Mouse (Mus musculus) forebrain, postnatal 0 days (tissue): ENCODE results near the gene Bsg. TPM values are rescaled to one million over a fixed set of nuclear protein-coding genes. Genes with fewer than 3 reads are reported as not detected.

Experiments
- ATAC-seq: fragments of 200-750 bp; cut with Nextera tagmentation; 2 replicates; pipeline ENCODE4 v1.8.0; 2017; ENCODE audit warnings: mild to moderate bottlenecking, moderate library complexity
- DNase-seq: peaks from one replicate; pipeline ENCODE4 v3.0.0-alpha.2; 2015
- H3K27ac ChIP-seq: fragments of 300-500 bp; sonication (generic); 2 replicates; pipeline ENCODE4 v1.5.1; 2014; ENCODE audit warnings: low read depth, mild to moderate bottlenecking, antibody characterized with exemption, low read length, moderate library complexity, mixed read lengths
- H3K27me3 ChIP-seq: fragments of 300-500 bp; sonication (generic); 2 replicates; pipeline ENCODE4 v1.6.1; 2014; ENCODE audit warnings: mild to moderate bottlenecking, low read length, mixed read lengths; ENCODE audit not compliant: insufficient read depth
- H3K36me3 ChIP-seq: fragments of 300-500 bp; sonication (generic); 2 replicates; pipeline ENCODE4 v1.6.1; 2014; ENCODE audit warnings: mild to moderate bottlenecking, moderate library complexity; ENCODE audit not compliant: insufficient read depth
- H3K4me1 ChIP-seq: fragments of 300-500 bp; sonication (generic); 2 replicates; pipeline ENCODE4 v1.6.1; 2014; ENCODE audit warnings: antibody characterized with exemption; ENCODE audit not compliant: insufficient read depth
- H3K4me2 ChIP-seq: fragments of 300-500 bp; sonication (generic); 2 replicates; pipeline ENCODE4 v1.6.1; 2014; ENCODE audit warnings: low read depth, mild to moderate bottlenecking, moderate library complexity
- H3K4me3 ChIP-seq: fragments of 300-500 bp; sonication (generic); 2 replicates; pipeline ENCODE4 v1.5.1; 2014; ENCODE audit warnings: low read depth, low read length, mixed read lengths
- H3K9ac ChIP-seq: fragments of 300-500 bp; sonication (generic); 2 replicates; pipeline ENCODE4 v1.6.1; 2014; ENCODE audit warnings: mild to moderate bottlenecking
- H3K9me3 ChIP-seq: fragments of 300-500 bp; sonication (generic); 2 replicates; pipeline ENCODE4 v1.6.1; 2016; ENCODE audit warnings: low read length
- CTCF ChIP-seq: sonication (generic); IDR thresholded peaks from 2 replicates; pipeline ENCODE4 v1.5.1; 2016; ENCODE audit warnings: antibody characterized with exemption, control low read depth, low read depth
- WGBS: fragments of 180-500 bp; shearing (Covaris S2); extraction: QIAGEN DNeasy Blood & Tissue Kit; methylation state at CpG from one replicate; pipeline ENCODE4 v1.1.7; 2014; 5-methylcytosine and 5-hydroxymethylcytosine counted together
- polyA plus RNA-seq: library from polyadenylated mRNA; unstranded; fragments of >200 nt; fragmentation: Nextera tagmentation; extraction: Ambion mirVana; gene quantifications from 2 replicates; pipeline ENCODE4 v1.2.1, GENCODE M21; 2015
- total RNA-seq: library from RNA; depleted of rRNA; stranded (reverse); fragments of >200 nt; gene quantifications from 2 replicates; pipeline ENCODE4 v1.2.3, GENCODE M21; 2014

The Bsg gene
- total and polyA plus RNA-seq, 2 experiments from 2014 or later: 960 to 1,046 TPM

DNA sequence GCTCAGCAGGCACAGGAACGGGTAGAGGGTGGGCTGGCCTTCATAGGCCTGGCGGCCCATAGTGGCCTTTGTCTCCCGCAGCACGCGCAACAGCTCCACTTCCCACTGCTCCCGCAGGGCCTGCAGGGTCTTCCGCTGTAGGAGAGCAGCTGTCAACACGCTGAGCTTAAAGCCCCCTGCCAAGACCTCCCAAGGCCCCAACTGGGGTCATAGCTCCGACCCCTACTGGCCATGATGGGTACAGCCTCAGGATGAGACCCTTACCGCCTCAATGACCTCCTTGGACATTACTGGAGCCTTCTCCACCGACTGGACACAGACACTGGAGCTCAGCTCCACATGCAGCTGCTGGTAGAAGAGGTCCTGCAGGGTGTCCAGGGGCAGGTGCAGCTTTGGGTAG, 36.6 kb downstream of the Bsg start:
- no peak overlapping the region for H3K4me3 ChIP-seq
- no peaks in the 10 kb centered on the region for H3K27me3 ChIP-seq
- no peak overlapping the region for H3K4me2 ChIP-seq
- peak; percentile 32; the same call in 1 of the 2 replicates for TF ChIP-seq CTCF
- ATAC-seq (peak; percentile 19; the same call in 1 of the 2 replicates), DNase-seq (no peak)
- peaks cover 75% of the 10 kb centered on the region for H3K36me3 ChIP-seq
- H3K9me3 ChIP-seq: peaks cover 13% of the 10 kb centered on the region; the same call in 1 of the 2 replicates
- H3K27ac ChIP-seq: no peak overlapping the region
- H3K9ac ChIP-seq: no peak overlapping the region
- WGBS: 59% methylated on average over 11 of the region's 11 CpGs
- H3K4me1 ChIP-seq: 0 out of 2 replicates have a peak, but pooled peaks cover 5% of the 10 kb centered on the region

DNA sequence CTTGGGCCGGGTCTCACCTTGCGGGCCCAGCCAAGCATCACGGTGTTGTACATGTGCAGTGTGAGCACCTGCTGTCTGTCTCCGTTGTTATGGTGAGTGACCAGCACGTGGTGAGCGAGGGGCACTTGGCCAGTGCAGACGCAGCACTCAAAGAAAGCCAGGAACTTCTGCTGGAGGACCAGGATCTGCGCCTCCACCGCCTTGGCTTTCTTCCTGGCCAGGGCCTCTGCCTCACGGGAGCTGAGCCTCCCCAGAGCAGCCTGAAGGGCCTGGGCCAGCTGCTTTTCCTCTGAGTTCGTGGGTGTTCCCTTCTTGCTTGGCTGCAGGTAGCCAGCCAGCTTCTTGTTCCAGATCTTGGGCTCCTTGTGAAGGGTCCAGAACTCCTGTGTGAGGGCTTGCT, 38.9 kb downstream of the Bsg start:
- no peak for DNase-seq
- Histone ChIP-seq H3K4me2 (no peak overlapping the region), H3K27ac (no peak overlapping the region), H3K9ac (no peak overlapping the region), H3K9me3 (peaks cover 13% of the 10 kb centered on the region; the same call in 1 of the 2 replicates), H3K4me3 (no peak overlapping the region), H3K36me3 (peaks cover 52% of the 10 kb centered on the region), H3K4me1 (peaks cover 8% of the 10 kb centered on the region; the same call in 1 of the 2 replicates), H3K27me3 (no peaks in the 10 kb centered on the region)
- ATAC-seq: no peak
- TF ChIP-seq CTCF: no peak
- WGBS: 91% methylated on average over 11 of the region's 11 CpGs

DNA sequence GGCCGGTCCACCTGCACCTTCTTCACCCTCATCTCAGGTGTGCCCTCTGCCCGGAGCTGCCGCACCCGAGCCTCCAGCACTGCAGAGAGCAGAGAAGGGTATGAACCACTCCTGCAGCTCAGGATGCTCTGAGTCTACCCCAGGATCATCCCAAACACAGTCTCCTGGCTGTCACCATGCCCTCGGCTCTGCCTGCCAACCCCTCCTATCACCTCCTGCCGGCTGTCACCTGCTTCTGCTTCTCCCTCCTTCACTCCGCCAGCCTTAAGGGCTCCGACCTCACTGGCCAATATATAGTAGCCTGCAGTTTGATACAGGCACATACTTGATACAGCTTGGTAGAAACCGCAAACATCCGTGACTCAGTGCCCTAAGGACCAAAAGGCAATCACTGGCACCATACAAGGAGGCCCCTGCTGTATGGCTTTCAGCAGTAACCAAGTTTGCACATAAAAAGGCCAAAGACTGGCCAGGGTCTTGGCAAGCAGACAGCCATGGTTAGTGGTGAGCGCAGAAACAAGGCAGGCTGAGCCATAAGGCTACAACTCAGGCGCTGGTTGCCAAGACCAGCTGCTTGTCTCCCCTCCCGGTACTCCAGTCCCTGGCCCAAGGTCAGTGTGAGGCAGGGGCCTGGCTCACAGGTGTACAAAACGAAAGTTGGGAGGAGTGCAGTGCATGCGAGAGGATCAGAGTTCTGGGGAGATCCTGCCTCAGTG, 39.5 kb downstream of the Bsg start:
- Histone ChIP-seq H3K9me3 (peaks cover 9% of the 10 kb centered on the region; the same call in 1 of the 2 replicates), H3K4me3 (no peak overlapping the region), H3K36me3 (peaks cover 45% of the 10 kb centered on the region), H3K27me3 (no peaks in the 10 kb centered on the region), H3K4me2 (no peak overlapping the region), H3K9ac (no peak overlapping the region), H3K4me1 (peaks cover 8% of the 10 kb centered on the region; the same call in 1 of the 2 replicates), H3K27ac (no peak overlapping the region)
- WGBS: 94% methylated on average over 15 of the region's 15 CpGs
- ATAC-seq (no peak), DNase-seq (no peak)
- no peak for TF ChIP-seq CTCF

DNA sequence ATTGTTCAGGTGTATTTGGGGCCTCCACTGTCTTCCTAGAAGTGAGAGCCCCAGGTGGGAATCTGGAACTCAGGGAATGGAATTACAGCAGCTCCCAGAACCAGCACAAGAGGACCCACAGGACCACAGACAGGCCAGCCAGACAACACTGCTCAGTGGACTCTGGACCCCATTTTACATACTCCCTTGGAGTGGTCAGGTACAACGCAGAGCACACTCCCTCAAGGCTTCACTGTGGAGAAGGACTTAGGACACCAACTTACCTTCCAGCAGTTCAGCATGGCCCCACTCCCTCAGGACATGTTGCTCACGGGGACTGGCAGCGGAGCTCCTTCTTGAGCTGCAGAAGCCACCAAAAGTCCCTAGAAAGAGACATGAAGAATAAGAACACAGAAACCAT, 41.1 kb downstream of the Bsg start:
- ATAC-seq (no peak), DNase-seq (no peak)
- Histone ChIP-seq H3K9ac (no peak overlapping the region), H3K4me2 (peak overlapping the region; percentile 54), H3K27ac (no peak overlapping the region), H3K4me1 (peaks cover 8% of the 10 kb centered on the region; the same call in 1 of the 2 replicates), H3K4me3 (0 out of 2 replicates have a peak overlapping the region, but pooled peaks have one; percentile 49), H3K9me3 (no peaks in the 10 kb centered on the region), H3K36me3 (peaks cover 29% of the 10 kb centered on the region), H3K27me3 (no peaks in the 10 kb centered on the region)
- TF ChIP-seq CTCF: no peak
- WGBS: 91% methylated on average over 3 of the region's 3 CpGs

DNA sequence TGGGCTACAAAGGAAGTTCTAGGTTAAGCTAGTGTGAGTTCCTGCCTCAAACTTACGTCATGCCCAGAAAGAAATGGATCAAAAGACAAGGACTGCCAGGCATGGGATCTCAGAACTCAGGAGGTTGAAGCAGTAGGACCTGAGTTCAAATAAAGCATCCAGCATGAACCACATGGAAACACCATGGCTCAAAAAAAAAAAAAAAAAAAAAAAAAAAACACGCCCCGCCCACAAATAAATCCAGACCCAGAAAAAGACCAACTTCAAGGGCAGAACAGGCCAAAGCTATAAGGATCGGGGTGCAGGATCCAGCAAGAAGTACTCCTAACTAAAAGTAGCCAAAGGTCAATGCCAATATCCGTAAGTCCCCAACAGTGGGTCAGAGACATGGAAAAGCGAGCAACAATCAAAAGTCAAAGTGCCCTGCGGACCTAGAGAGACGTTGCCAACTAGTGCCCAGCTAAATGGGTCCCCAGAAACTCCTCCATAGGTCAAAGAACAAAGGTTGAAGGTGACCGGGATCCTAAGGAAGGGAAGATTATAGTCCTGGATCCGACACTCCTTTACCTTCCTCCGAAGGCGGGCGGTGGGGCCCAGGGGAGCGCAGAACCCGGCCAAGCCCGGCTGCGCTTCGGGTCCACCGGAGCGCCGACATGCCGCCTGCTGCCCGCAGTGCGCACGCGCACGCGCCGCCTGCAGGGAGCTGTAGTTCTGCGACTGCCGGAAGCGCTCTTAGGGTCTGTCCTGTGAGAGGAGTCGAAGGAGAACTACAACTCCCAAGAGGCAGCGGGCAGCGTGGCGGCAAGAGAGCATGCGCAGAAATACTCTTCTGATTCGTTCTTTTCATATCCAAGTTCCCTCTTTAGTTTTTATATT, 41.8 kb downstream of the Bsg start, which contains the start of gene Polrmt:
Polrmt (minus strand) TSS at position 684 of the 876 bp plus-strand sequence.
- ATAC-seq (peak; percentile 99), DNase-seq (peak; percentile 97)
- peaks cover 22% of the 10 kb centered on the region for H3K36me3 ChIP-seq
- peak within 1 kb of the TSS; percentile 26; the same call in 1 of the 2 replicates for H3K9ac ChIP-seq
- H3K4me1 ChIP-seq: peaks cover 8% of the 10 kb centered on the region; the same call in 1 of the 2 replicates
- H3K9me3 ChIP-seq: no peaks in the 10 kb centered on the region
- H3K4me3 ChIP-seq: peak within 1 kb of the TSS; percentile 49
- H3K4me2 ChIP-seq: peak within 1 kb of the TSS; percentile 54
- 3% methylated on average over 38 of the region's 38 CpGs for WGBS
- H3K27ac ChIP-seq: no peak within 1 kb of the TSS
- no peaks in the 10 kb centered on the region for H3K27me3 ChIP-seq
- peak; percentile 70 for TF ChIP-seq CTCF

DNA sequence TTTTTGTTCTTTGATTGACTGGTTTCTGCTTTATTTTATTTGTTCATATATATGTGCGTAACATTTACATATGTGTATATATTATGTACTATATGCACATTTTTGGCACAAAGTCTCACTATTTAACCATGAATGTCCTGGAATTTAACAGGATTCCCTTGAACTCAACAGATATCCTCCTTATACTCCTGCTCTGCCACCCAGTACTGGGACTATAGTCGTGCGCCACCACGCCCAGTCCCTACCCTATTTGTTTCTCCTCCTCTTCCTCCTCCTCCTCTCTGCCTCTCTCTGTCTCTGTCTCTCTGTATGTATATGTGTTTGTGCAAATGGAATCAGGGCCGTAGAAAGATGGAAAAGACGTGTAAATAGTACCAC, 42.5 kb downstream of the Bsg start:
- no peaks in the 10 kb centered on the region for H3K27me3 ChIP-seq
- peak overlapping the region; percentile 49; the same call in 1 of the 2 replicates for H3K4me3 ChIP-seq
- no peak for DNase-seq
- peak overlapping the region; percentile 47 for H3K4me2 ChIP-seq
- H3K9me3 ChIP-seq: no peaks in the 10 kb centered on the region
- H3K36me3 ChIP-seq: peaks cover 16% of the 10 kb centered on the region
- peaks cover 8% of the 10 kb centered on the region; the same call in 1 of the 2 replicates for H3K4me1 ChIP-seq
- no peak for TF ChIP-seq CTCF
- H3K9ac ChIP-seq: no peak overlapping the region; the same call in 1 of the 2 replicates
- no peak overlapping the region for H3K27ac ChIP-seq
- peak; percentile 32 for ATAC-seq
- 18% methylated on average over 6 of the region's 6 CpGs for WGBS
